Mouse (Mus musculus): Measurements from ENCODE around the gene Card6. TPM values are rescaled to one million over a fixed set of nuclear protein-coding genes. Genes with fewer than 3 reads are reported as not detected.

Gene Card6
- total RNA-seq (2023): 100 to 1,000 TPM; 118 to 122 TPM

GRCm38 (mm10) chr15:5107686-5108654 lies at the start of gene Card6:
Card6 (minus strand) TSS chr15:5108539.

GRCm38 (mm10) chr15:5143361-5144020 lies 35.2 kb upstream of the Card6 start, which contains the start of gene Prkaa1:
Prkaa1 (plus strand) TSS chr15:5143861.

GRCm38 (mm10) chr15:5116270-5117030 lies 8.1 kb upstream of the Card6 start, which contains the start of gene Rpl37:
Rpl37 (plus strand) TSS chr15:5116645.

GRCm38 (mm10) chr15:5063635-5064034 lies 44.7 kb downstream of the Card6 start, which contains the start of gene C7:
C7 (minus strand) TSS chr15:5063740.

Other genes with a start within 250 kb of the Card6 start
- not detected for gene Mroh2b, start 209.8 kb downstream of the Card6 start, total RNA-seq (2023)
- gene C7, start 44.8 kb downstream of the Card6 start, total RNA-seq (2023): not detected
- 100 to 1,000 TPM; 711 to 749 TPM for gene Rpl37, start 8.1 kb upstream of the Card6 start, total RNA-seq (2023)
- gene Prkaa1, start 35.3 kb upstream of the Card6 start, total RNA-seq (2023): 10 to 100 TPM; 21.4 to 21.9 TPM
- gene Ttc33, start 77.0 kb upstream of the Card6 start, total RNA-seq (2023): 10 to 100 TPM; 37.6 to 37.9 TPM
- gene Ptger4, start 135.6 kb upstream of the Card6 start, total RNA-seq (2023): 10 to 100 TPM; 27.4 to 34.6 TPM

Data from B cell, adult 67 days (primary cell).